ENCODE assay signal across 29 mouse cellular contexts in genomic region chr9:44998138-44998537, GRCm38 (mm10). TPM values are rescaled to one million over a fixed set of nuclear protein-coding genes. Genes with fewer than 3 reads are reported as not detected.
DNase-seq lines count a peak whose midpoint lies in the region; ATAC-seq and TF ChIP-seq lines count a peak whose summit lies in the region.
"Had no signal": no experiment of that assay in that cellular context is flagged by ENCODE, and none has a peak within 500 bp of the region (broad histone marks: within the 10 kb centered on the region; RNA-seq: fewer than 3 reads in every experiment).

No protein-coding gene starts in this region.

- H3K9ac ChIP-seq in midbrain, embryonic 11.5 days (ENCODE audit: low read length), result no peak overlapping the region
- H3K9ac ChIP-seq: hindbrain, embryonic 15.5 days; kidney, embryonic 15.5 days; limb, embryonic 15.5 days; liver, embryonic 15.5 days had no signal

- H3K27me3 ChIP-seq in midbrain, embryonic 11.5 days (ENCODE audit: control insufficient read depth, insufficient read depth, low read length), result no peaks in the 10 kb centered on the region
- H3K27me3 ChIP-seq: hindbrain, embryonic 15.5 days had no signal

- no peak for TF ChIP-seq CTCF in lung, adult 2 months (IDR thresholded peaks at IDR 0.05; ENCODE audit: insufficient read depth, low read length)

- 0 out of 2 replicates have a peak, but pooled peaks have one; percentile 31 for ATAC-seq in monocyte, adult 5-6 weeks (replicated peaks; ENCODE audit: insufficient number of reproducible peaks, low FRiP score, low TSS enrichment, poor library complexity, severe bottlenecking)
- no peak for ATAC-seq in midbrain, embryonic 11.5 days (ENCODE audit: low FRiP score)
- ATAC-seq: intestine, postnatal 0 days; midbrain, embryonic 16.5 days; Patski had no signal

- H3K9me3 ChIP-seq in midbrain, embryonic 11.5 days (ENCODE audit: control insufficient read depth, low read length), result no peaks in the 10 kb centered on the region
- H3K9me3 ChIP-seq: hindbrain, embryonic 15.5 days; kidney, embryonic 15.5 days; limb, embryonic 15.5 days; liver, embryonic 15.5 days had no signal

- TF ChIP-seq POLR2A in lung, adult 2 months (IDR thresholded peaks at IDR 0.05; ENCODE audit: borderline replicate concordance, extremely low read depth, low read depth, low read length), result no peak

- H3K36me3 ChIP-seq in midbrain, embryonic 11.5 days (ENCODE audit: control insufficient read depth, insufficient read depth, low read length), result no peaks in the 10 kb centered on the region
- H3K36me3 ChIP-seq: hindbrain, embryonic 15.5 days; kidney, embryonic 15.5 days; limb, embryonic 15.5 days; liver, embryonic 15.5 days had no signal

- peak; percentile 30 for DNase-seq in 416B (ENCODE audit: low read depth)
- DNase-seq in CD8-positive naive resting alpha-beta T cell, adult 2 months (ENCODE audit: low read depth in 2 of 2, low spot score in 2 of 2), result peak; percentile 51 to 54
- peak; percentile 71 for DNase-seq in thymus, postnatal 14 days
- no peak for DNase-seq in adrenal gland, adult 8-10 months
- no peak for DNase-seq in lung, adult 2 months
- DNase-seq in midbrain, embryonic 11.5 days (ENCODE audit: low spot score, missing footprints), result no peak
- DNase-seq: B cell, adult 2 months; heart, adult 2 months; heart, postnatal 4 days; lung, postnatal 10 days had no signal

- no peak overlapping the region for H3K27ac ChIP-seq in midbrain, embryonic 11.5 days (ENCODE audit: low read depth, low read length)
- H3K27ac ChIP-seq: heart, adult 2 months; hindbrain, embryonic 15.5 days; kidney, embryonic 15.5 days; limb, embryonic 15.5 days; liver, embryonic 15.5 days had no signal

- no peak overlapping the region for H3K4me2 ChIP-seq in midbrain, embryonic 11.5 days
- H3K4me2 ChIP-seq: hindbrain, embryonic 15.5 days; kidney, embryonic 15.5 days; limb, embryonic 15.5 days; liver, embryonic 15.5 days had no signal

- H3K4me3 ChIP-seq in lung, adult 2 months (replicated peaks; ENCODE audit: extremely low read depth, low read depth, low read length), result no peak overlapping the region
- no peak overlapping the region for H3K4me3 ChIP-seq in midbrain, embryonic 11.5 days (ENCODE audit: low read depth, low read length)
- H3K4me3 ChIP-seq: heart, adult 2 months; hindbrain, embryonic 15.5 days; kidney, embryonic 15.5 days; limb, embryonic 15.5 days; liver, embryonic 15.5 days had no signal

- 59% methylated on average over 11 of the region's 11 CpGs for WGBS in lung, adult 2 months
- 75% methylated on average over 11 of the region's 11 CpGs for WGBS in midbrain, embryonic 11.5 days

- no peaks in the 10 kb centered on the region for H3K4me1 ChIP-seq in lung, adult 2 months (ENCODE audit: control insufficient read depth, insufficient read depth, low read length)
- H3K4me1 ChIP-seq in midbrain, embryonic 11.5 days (ENCODE audit: control insufficient read depth, insufficient read depth, low read length), result no peaks in the 10 kb centered on the region
- H3K4me1 ChIP-seq: hindbrain, embryonic 15.5 days; liver, embryonic 15.5 days had no signal

RNA-seq across cellular contexts. Expression of gene Cd3e, which starts 11.3 kb away (rescaled TPM):
- total RNA-seq in monocyte, adult 5-6 weeks (2017), result 0.32 to 1.6 TPM (median 0.76 TPM) in 3 replicates
- 1 to 10 TPM in 3 of 4 experiments, under 1 TPM in 1; 0.56 to 2.7 (median 1.7) TPM for total RNA-seq in adrenal gland, adult 8-10 months (2022)
- polyA plus RNA-seq in lung, adult 2 months (2012; rRNA removed), result 3.0 and 4.8 TPM in 2 replicates
- not detected in 2 replicates for polyA plus RNA-seq in midbrain, embryonic 11.5 days (2014; fragmentation: Nextera tagmentation; extraction: Ambion mirVana)
- total RNA-seq: gastrocnemius, adult 8-10 months; layer of hippocampus, postnatal 14 days; left cerebral cortex, postnatal 14 days had no signal
- polyA plus RNA-seq: forebrain, embryonic 11.5 days; heart, embryonic 14.5 days; kidney, embryonic 15.5 days; liver, embryonic 15.5 days; midbrain, embryonic 16.5 days; neural tube, embryonic 11.5 days; Patski had no signal

RNA-seq across cellular contexts. Expression of gene Cd3d, which starts 16.6 kb away (rescaled TPM):
- 3.0 to 5.9 TPM (median 3.4 TPM) in 3 replicates for total RNA-seq in monocyte, adult 5-6 weeks (2017)
- total RNA-seq in adrenal gland, adult 8-10 months (2022), result under 1 TPM in 1 of 4 experiments, not detected in 3; 0.38 TPM
- 1.6 and 2.0 TPM in 2 replicates for polyA plus RNA-seq in lung, adult 2 months (2012; rRNA removed)
- polyA plus RNA-seq in midbrain, embryonic 11.5 days (2014; fragmentation: Nextera tagmentation; extraction: Ambion mirVana), result not detected in 2 replicates
- total RNA-seq: ES-E14; gastrocnemius, adult 8-10 months; layer of hippocampus, postnatal 14 days; left cerebral cortex, postnatal 14 days had no signal
- polyA plus RNA-seq: forebrain, embryonic 11.5 days; heart, embryonic 14.5 days; hindbrain, embryonic 15.5 days; kidney, embryonic 15.5 days; midbrain, embryonic 16.5 days; neural tube, embryonic 11.5 days; Patski had no signal

RNA-seq across cellular contexts. Expression of gene Cd3g, which starts 17.9 kb away (rescaled TPM):
- total RNA-seq in monocyte, adult 5-6 weeks (2017), result 14.2 to 35.0 TPM (median 22.5 TPM) in 3 replicates
- 1 to 10 TPM in 1 of 4 experiments, under 1 TPM in 2, not detected in 1; 0.52 to 1.3 (median 0.59) TPM for total RNA-seq in adrenal gland, adult 8-10 months (2022)
- polyA plus RNA-seq in lung, adult 2 months (2012; rRNA removed), result 1.3 and 2.3 TPM in 2 replicates
- not detected in 2 replicates for polyA plus RNA-seq in midbrain, embryonic 11.5 days (2014; fragmentation: Nextera tagmentation; extraction: Ambion mirVana)
- total RNA-seq: gastrocnemius, adult 8-10 months; layer of hippocampus, postnatal 14 days; left cerebral cortex, postnatal 14 days had no signal
- polyA plus RNA-seq: cerebellum, adult 2 months; forebrain, embryonic 11.5 days; frontal cortex, adult 2 months; hindbrain, embryonic 15.5 days; kidney, embryonic 15.5 days; midbrain, embryonic 16.5 days; neural tube, embryonic 11.5 days; Patski; testis, adult 2 months had no signal

RNA-seq across cellular contexts. Expression of gene Ube4a, which starts 32.7 kb away (rescaled TPM):
- 17.7 to 43.2 TPM (median 41.6 TPM) in 3 replicates for total RNA-seq in monocyte, adult 5-6 weeks (2017)
- 100 to 1,000 TPM in 2 of 4 experiments, 10 to 100 TPM in 2; 85.1 to 103 (median 98.7) TPM for total RNA-seq in adrenal gland, adult 8-10 months (2022)
- 7.3 and 13.6 TPM in 2 replicates for polyA plus RNA-seq in lung, adult 2 months (2012; rRNA removed)
- 32.1 and 37.2 TPM in 2 replicates for polyA plus RNA-seq in midbrain, embryonic 11.5 days (2014; fragmentation: Nextera tagmentation; extraction: Ambion mirVana)

RNA-seq across cellular contexts. Expression of gene Mpzl2, which starts 41.5 kb away (rescaled TPM):
- total RNA-seq in monocyte, adult 5-6 weeks (2017), result not detected in 3 replicates
- total RNA-seq in adrenal gland, adult 8-10 months (2022), result 1 to 10 TPM; 4.5 to 7.1 (median 6.2) TPM
- polyA plus RNA-seq in lung, adult 2 months (2012; rRNA removed), result 3.3 and 8.6 TPM in 2 replicates
- polyA plus RNA-seq in midbrain, embryonic 11.5 days (2014; fragmentation: Nextera tagmentation; extraction: Ambion mirVana), result 0.63 and 0.65 TPM in 2 replicates
- total RNA-seq: megakaryocyte-erythroid progenitor cell, adult 5-6 weeks had no signal
- polyA plus RNA-seq: Patski had no signal

Comparison
In these comparisons a context has a peak if more than half of its experiments do, and no peak if none do; other contexts are left out.
1. DNase-seq: peak in 416B (single experiment), CD8-positive naive resting alpha-beta T cell, adult 2 months (2 of 2) and thymus, postnatal 14 days (single experiment); none in adrenal gland, adult 8-10 months (single experiment), lung, adult 2 months (single experiment) and midbrain, embryonic 11.5 days (single experiment).